Mouse (Mus musculus) left cerebral cortex, adult 2 months (tissue): Measurements from ENCODE around the gene Leprot. TPM values are rescaled to one million over a fixed set of nuclear protein-coding genes. Genes with fewer than 3 reads are reported as not detected.

Experiments
- DNase-seq, 2 experiments: peaks; one replicate each; pipeline ENCODE4 v3.0.0; 2021 to 2022; ENCODE audit warnings: low spot score in 2 of 2, mixed read lengths in 1 of 2; ENCODE audit errors: extremely low spot score in 1 of 2
- H3K27ac ChIP-seq: fragments of 200-600 bp; 2 replicates; pipeline ENCODE4 v1.8.1; 2022
- H3K4me3 ChIP-seq: fragments of 200-600 bp; 2 replicates; pipeline ENCODE4 v1.8.1; 2022
- CTCF ChIP-seq: fragments of 200-600 bp; IDR thresholded peaks from 2 replicates; pipeline ENCODE4 v1.8.1; 2022; ENCODE audit warnings: antibody characterized with exemption, mild to moderate bottlenecking, moderate library complexity
- intact Hi-C: fragments of 180-260 bp; cut with DNase I; formaldehyde crosslinking; loops from one replicate; pipeline ENCODE4 v1.15.1; 2025
- total RNA-seq, 2 experiments: library from RNA; stranded (reverse); gene quantifications; 2 replicates each; pipeline ENCODE4 v1.2.3; 2021

The Leprot gene
- total RNA-seq, 2 experiments from 2014 or later = 23.5 to 26.4 TPM

DNA sequence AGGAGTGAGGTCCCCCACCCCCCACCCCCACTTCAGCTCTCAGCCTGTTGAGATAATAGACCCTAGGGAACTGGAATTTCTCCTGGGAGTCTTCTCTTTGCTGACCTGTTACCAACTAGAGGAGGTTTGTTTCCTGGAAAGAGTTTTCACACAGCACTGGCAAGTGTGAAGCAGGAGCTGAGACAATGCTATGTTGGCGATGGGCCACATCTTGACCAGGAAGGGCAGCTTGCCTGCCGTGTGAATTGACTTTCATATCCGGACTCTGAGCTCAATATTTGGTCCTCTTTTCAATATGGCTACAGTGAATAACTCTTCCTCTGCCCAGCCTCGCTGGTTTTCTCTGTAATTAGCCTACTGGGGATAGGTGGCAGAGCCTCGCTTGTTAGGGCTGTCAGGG is 21.6 kb downstream of the Leprot start:
- DNase-seq = no peak
- intact Hi-C loops = no loop called here
- no peak for TF ChIP-seq CTCF
- no peak overlapping the region for H3K27ac ChIP-seq
- no peak overlapping the region for H3K4me3 ChIP-seq

DNA sequence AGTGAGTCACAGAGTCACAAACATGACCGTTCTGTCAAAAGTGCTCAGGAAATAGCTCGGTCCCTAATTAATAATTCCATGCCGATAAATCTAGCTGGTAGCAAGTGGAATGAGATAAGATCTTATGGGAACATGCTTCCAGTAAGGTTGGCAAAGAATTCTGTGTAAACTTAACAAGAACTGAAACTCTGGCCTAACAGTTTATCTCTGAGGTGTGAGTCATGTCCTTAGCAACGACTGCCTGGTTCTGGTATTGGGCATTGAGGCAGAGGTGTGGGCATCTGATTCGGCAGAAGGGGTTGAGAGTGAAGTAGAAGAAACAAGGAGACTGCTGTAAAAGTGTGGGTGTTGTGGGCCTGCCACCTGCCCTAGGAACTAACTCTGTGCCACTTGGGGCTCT is 22.3 kb downstream of the Leprot start:
- intact Hi-C loops = no loop called here
- no peak for TF ChIP-seq CTCF
- Histone ChIP-seq H3K4me3 (no peak overlapping the region), H3K27ac (no peak overlapping the region)
- DNase-seq = no peak

DNA sequence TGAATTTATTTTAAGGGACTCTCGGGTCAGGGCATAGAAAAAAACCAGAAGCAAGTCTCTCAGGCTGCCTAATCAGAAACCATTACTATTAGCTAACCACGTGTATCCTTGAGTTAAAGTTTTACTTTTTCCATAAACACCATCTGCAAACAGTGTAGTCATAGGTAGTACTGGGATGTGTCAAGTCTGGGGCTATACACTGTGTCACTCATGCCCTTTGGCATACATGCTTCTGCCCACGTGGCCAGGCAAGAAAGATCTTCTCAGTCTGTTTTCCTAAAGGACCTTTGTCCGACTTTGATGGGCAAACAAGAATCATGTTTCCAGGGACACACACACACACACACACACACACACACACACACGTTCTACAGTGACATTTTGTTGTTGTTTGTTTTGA is 27.3 kb downstream of the Leprot start:
- Histone ChIP-seq H3K4me3 (no peak overlapping the region), H3K27ac (no peak overlapping the region)
- TF ChIP-seq CTCF = no peak
- no peak for DNase-seq
- intact Hi-C loops = no loop called here

DNA sequence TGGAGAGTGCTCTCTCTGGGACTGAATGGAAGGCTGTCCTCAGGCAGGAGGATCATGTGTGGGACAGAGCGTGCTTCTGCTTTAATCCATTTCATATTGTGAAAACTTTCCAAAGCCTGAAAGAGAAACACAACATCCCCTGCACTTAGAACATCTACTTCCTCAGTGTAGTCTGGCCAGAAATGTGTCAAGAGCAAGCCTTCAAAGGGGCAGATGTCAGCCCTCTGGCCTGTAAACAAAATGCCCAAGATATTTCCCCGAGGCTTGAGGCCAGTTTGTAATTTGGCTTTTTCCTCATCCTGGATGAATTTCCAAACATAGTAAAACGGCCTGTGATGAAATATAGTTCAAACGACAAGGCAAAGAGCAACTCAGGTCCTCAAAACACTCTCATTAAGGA is 28.2 kb downstream of the Leprot start:
- no peak overlapping the region for H3K4me3 ChIP-seq
- no peak overlapping the region for H3K27ac ChIP-seq
- intact Hi-C loops = no loop called here
- TF ChIP-seq CTCF = no peak
- DNase-seq = no peak

DNA sequence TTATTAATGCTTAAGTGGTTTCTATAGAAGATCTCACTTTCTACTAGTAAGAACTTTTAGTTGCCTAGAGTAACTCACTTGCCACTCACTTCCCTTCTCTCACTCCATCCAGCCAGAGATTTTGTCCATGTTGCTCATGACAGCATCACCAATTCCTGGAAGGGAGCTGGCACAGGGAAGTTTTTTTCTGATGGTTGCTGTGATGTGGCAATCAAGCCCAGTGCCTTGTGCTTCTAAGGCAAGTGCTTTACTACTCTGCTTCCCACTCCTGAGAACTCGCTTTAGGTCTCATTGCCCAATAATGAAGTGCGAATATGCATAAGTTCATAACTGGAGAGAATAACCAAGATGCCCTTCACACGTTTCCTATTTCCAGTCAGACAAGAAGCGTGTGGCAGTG is 35.1 kb downstream of the Leprot start:
- H3K4me3 ChIP-seq = no peak overlapping the region
- TF ChIP-seq CTCF = no peak
- no peak for DNase-seq
- H3K27ac ChIP-seq = no peak overlapping the region
- intact Hi-C loops = no loop called here

DNA sequence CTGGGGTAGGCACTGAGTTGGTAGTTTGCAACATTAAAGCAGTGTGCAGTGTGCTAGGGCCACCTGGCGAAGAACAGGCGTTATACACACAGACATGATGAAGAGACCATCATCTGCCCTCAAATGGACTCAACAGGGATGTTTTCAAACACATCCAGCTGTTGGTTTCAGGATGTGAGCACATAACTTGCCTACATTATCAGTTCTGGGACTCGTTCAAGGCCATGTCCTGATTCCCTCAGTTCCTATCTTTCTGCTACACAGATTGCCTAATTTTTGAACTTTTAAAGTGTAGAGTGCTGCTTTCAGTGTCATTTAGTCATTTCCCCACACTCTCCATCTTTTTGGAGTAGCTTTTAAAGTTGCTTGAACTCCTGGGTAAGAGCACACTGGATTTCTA is 35.6 kb downstream of the Leprot start:
- DNase-seq = no peak
- no peak for TF ChIP-seq CTCF
- Histone ChIP-seq H3K27ac (no peak overlapping the region), H3K4me3 (no peak overlapping the region)
- intact Hi-C loops = no loop called here

DNA sequence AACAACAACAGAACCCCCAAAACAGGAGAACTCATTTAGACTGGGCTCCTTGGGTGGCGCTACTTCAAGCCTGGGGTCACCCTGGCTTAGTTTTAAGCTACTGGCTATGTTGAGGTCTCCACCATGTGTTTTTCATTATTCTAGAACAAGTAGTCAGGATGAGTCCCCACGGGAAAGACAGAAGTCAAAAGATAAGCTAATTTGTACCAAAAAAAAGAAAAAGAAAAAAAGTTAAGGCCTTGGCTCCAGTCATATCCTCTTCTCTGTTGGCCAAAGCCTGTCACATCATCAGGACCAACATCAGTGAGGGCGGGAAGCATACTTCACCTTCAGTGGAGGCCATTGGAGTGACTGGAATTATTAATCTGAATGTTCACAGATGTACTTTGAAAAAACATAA is 37.3 kb downstream of the Leprot start:
- TF ChIP-seq CTCF = no peak
- no peak for DNase-seq
- Histone ChIP-seq H3K4me3 (no peak overlapping the region), H3K27ac (no peak overlapping the region)
- intact Hi-C loops = no loop called here

DNA sequence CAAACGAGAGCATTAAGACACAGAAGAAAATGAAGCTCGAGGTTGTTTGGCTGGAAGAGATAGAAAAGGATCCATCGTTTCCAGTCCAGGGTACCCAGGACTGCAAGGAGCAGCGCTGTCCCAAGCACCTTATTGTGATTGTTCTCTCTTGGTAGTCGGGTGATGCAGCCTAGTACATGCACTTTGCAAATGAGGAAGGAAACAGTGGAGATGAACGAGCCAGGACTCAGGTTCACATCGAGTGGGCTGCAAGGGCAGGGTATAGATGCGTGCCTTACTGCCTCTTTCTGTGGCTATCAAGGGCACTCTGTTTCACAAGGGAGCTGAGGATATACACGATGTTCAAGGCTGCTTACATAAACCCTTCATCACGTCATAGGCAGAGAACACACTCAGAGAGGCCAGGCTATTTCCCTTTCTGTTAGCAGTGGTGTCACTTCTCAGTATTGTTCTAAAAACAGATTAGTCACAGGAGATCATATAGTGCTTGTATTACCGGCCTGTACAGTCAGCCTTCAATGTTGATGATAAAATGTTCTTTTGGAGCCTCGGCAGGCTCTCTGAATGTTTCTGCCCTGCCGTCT is 38.8 kb downstream of the Leprot start:
- TF ChIP-seq CTCF = no peak
- H3K27ac ChIP-seq = no peak overlapping the region
- no peak overlapping the region for H3K4me3 ChIP-seq
- no peak for DNase-seq
- intact Hi-C loops = no loop called here

DNA sequence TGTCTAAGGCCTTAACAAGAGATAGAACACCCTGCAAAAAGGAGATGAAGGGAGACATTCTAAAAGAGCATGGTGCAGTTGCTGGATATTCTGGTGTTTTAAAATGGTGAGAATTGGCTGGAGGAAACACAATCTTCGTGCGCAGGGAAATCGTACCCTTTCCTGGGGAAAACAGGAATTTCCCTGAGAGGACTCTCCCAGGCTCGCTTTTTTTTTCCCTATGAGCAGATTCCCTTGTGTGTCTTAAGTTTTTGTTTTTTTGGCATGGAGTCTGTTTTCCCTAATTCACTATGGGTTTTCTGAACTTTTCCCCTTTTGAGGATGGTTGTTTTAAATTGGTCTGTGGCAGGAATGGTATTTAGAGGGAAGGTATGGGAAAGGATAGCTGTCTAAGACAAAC is 41.7 kb downstream of the Leprot start:
- no peak for DNase-seq
- no peak overlapping the region for H3K27ac ChIP-seq
- no peak for TF ChIP-seq CTCF
- intact Hi-C loops = no loop called here
- H3K4me3 ChIP-seq = no peak overlapping the region

DNA sequence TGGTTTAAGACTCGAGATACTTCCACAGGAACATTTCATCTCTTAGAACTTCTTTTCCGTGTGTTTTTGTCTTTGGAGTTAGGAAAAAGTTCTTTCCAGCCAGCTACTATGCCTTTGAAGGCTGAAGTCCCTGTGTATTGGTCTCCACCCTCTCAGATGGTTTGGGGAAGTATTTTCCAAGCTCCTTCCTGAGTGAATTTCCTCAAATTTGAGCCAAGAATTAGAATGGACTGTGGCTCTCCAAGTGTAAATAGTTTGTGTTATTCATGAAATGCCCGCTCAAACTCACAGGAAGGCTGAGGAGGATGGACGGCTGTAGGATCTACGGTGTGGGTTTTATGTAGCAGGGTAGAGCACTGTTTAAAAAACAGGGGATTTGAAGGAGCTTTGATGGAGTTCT is 42.1 kb downstream of the Leprot start:
- TF ChIP-seq CTCF = no peak
- DNase-seq = no peak
- intact Hi-C loops = no loop called here
- no peak overlapping the region for H3K27ac ChIP-seq
- no peak overlapping the region for H3K4me3 ChIP-seq

DNA sequence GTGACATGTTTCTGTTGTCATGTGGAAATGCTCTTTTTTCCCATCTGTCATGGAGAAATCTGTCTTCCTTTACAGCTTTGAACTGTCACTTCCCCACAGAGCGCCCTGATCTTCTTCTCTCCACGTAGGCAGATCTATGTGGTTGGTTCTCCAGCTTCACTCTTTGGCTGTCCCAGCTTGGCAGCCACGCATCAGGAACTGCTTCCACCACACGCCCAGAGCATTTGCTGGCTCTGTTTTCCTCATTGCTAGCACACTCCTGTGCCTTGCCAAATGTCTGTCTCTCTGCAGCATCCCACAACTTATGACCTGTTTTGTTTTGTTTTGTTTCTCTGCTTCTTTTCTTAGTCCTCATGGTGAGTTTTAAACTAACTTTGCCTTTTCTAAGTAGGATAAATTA is 45.4 kb downstream of the Leprot start:
- DNase-seq = peak; percentile 16 to 18
- H3K27ac ChIP-seq = no peak overlapping the region
- no peak for TF ChIP-seq CTCF
- intact Hi-C loops = no loop called here
- no peak overlapping the region for H3K4me3 ChIP-seq

DNA sequence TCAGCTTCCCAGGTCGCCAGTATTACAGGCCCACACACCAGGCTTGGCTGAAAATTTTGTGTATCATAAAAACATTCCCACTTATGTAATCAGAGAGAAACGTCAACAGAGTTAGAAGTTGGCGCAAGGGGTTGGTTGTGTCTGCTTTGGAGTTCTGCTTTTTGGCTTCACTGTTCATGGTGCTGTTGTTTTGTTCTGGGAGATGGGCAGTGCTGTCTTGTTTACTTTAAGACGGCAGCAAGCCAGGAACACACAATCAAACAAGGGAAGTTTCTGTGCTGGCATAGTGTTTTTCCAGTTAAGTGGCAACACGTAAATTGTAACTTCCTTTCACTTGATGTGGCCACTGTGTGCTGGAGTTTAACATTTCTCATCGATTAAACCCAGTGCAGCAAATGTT is 47.0 kb downstream of the Leprot start:
- intact Hi-C loops = no loop called here
- no peak overlapping the region for H3K4me3 ChIP-seq
- TF ChIP-seq CTCF = no peak
- DNase-seq = no peak
- no peak overlapping the region for H3K27ac ChIP-seq

DNA sequence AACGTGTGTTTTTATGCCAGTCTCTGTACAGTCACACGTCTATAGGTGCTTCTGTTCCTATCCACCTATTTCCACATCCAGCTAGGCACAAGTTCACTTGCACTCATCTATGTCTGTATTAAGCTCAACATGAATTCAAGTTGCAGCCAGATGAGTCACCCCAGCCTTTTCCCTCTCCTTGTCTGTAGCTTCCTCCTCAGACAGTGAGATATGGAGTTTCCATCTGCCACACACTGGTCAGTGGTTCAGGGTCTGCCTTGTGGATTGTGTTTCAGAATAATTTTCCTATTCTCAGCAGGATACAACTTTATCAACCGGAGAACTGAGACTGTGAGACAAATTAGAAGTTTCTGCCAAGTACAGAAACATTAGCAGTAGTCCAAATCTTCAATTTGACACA is 49.7 kb downstream of the Leprot start:
- no peak for TF ChIP-seq CTCF
- intact Hi-C loops = no loop called here
- Histone ChIP-seq H3K27ac (no peak overlapping the region), H3K4me3 (no peak overlapping the region)
- DNase-seq = no peak

DNA sequence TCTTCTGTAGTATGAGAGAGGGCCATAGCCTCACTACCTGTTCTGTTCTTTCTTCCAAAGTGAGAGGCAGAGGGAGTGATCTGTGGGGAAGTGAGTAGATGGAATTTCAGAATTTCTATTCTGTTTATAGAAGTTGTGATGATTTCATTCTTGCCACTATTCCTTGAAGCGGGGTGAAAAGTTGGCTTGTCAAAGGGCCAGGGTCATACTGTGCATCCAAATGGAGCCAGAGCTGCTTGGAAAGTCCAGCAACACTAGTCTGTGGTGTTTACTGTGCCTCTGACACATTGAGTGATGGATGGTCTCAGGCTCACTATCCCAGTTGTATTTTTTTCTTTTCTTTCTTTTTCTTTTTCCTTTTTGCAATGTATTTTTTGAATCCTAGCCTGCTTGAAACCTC is 51.9 kb downstream of the Leprot start:
- H3K27ac ChIP-seq = no peak overlapping the region
- intact Hi-C loops = no loop called here
- no peak overlapping the region for H3K4me3 ChIP-seq
- no peak for DNase-seq
- TF ChIP-seq CTCF = no peak
